Mouse (Mus musculus): ENCODE results near the gene Dct. TPM values are rescaled to one million over a fixed set of nuclear protein-coding genes. Genes with fewer than 3 reads are reported as not detected.

Dct gene
- polyA plus RNA-seq, 1 experiment from 2014 or later: 1.4 TPM

DNA sequence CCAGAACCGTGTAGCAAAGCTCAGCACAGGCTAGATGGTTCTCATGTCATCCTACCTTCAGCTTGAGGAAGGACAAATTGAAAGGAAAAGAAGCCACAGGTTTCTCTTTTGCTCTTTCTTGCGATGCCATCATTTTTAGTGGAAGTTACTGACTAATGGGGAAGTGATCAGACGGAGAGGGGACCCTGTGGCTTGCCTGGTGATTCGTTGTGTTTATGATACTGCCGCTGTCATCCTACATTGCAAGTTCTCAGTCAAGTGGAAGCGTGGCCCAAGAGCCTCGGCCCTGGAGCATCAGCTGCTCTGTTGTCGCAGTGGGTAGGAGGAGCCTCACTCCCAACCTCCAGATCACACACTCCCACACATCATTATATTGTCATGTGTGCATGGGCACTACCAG lies 61.8 kb downstream of the Dct start:
- no peak overlapping the region for H3K4me3 ChIP-seq (ENCODE audit: low read depth, low read length)
- no peaks in the 10 kb centered on the region for H3K9me3 ChIP-seq (ENCODE audit: control insufficient read depth, low read length)
- no peaks in the 10 kb centered on the region for H3K4me1 ChIP-seq (replicated peaks; ENCODE audit: control insufficient read depth, insufficient read depth, low read length)
- H3K4me2 ChIP-seq (ENCODE audit: low read length): no peak overlapping the region
- no peak for ATAC-seq (replicated peaks; ENCODE audit: low FRiP score, low TSS enrichment, low read depth)
- H3K9ac ChIP-seq (ENCODE audit: low read length): no peak overlapping the region
- H3K27me3 ChIP-seq (replicated peaks; ENCODE audit: control insufficient read depth, insufficient read depth, low read length): no peaks in the 10 kb centered on the region
- no peaks in the 10 kb centered on the region for H3K36me3 ChIP-seq (ENCODE audit: control insufficient read depth, insufficient read depth, low read length)
- no peak overlapping the region for H3K27ac ChIP-seq (ENCODE audit: low read depth)
- 73% methylated on average over 8 of the region's 8 CpGs for WGBS
- no peak for DNase-seq (ENCODE audit: low spot score)

DNA sequence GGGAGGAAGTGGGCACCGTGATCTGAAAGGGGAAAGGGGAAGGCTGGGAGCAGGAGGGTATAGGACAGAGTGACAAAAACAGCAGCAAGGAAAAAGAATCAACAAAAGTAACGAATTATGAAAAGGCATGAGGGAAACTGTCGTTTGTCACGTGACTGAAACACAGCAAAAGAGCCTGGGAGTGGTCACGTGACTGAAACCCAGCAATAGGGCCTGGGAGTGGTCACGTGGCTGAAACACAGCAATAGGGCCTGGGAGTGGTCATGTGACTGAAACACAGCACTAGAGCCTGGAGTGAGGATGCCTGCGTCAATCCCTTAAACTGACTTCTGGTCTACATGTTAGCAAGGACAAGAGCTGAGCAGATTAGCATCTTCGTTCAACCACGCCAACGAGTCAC lies 63.6 kb downstream of the Dct start:
- Histone ChIP-seq H3K9me3 (ENCODE audit: control insufficient read depth, low read length) (no peaks in the 10 kb centered on the region), H3K4me3 (ENCODE audit: low read depth, low read length) (no peak overlapping the region), H3K27me3 (replicated peaks; ENCODE audit: control insufficient read depth, insufficient read depth, low read length) (no peaks in the 10 kb centered on the region), H3K4me1 (replicated peaks; ENCODE audit: control insufficient read depth, insufficient read depth, low read length) (no peaks in the 10 kb centered on the region), H3K36me3 (ENCODE audit: control insufficient read depth, insufficient read depth, low read length) (no peaks in the 10 kb centered on the region), H3K4me2 (ENCODE audit: low read length) (no peak overlapping the region), H3K9ac (ENCODE audit: low read length) (no peak overlapping the region), H3K27ac (ENCODE audit: low read depth) (no peak overlapping the region)
- DNase-seq (ENCODE audit: low spot score) (no peak), ATAC-seq (replicated peaks; ENCODE audit: low FRiP score, low TSS enrichment, low read depth) (no peak)
- WGBS: 87% methylated on average over 10 of the region's 10 CpGs

DNA sequence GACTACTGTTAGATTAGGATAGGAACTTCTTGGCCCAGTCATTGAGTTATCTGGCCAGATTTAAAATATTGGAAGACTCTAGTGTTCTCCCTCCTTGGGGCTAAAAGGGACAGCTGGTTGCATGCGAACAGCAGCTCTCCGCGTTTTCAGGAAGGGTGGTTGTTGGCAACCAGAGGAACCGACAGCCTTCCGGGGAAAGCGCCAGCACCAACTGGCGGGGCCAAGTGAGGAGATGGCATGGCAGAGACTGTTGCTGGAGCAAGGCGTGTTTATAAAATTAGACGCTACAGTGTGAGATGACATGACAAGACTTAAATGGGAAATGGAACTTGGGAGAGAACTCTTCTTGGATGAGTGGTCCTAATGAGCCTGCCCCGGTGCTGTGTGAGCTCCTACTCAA lies 70.5 kb downstream of the Dct start:
- DNase-seq (ENCODE audit: low spot score) (no peak), ATAC-seq (replicated peaks; ENCODE audit: low FRiP score, low TSS enrichment, low read depth) (no peak)
- Histone ChIP-seq H3K9ac (ENCODE audit: low read length) (no peak overlapping the region), H3K27ac (ENCODE audit: low read depth) (no peak overlapping the region), H3K9me3 (ENCODE audit: control insufficient read depth, low read length) (no peaks in the 10 kb centered on the region), H3K36me3 (ENCODE audit: control insufficient read depth, insufficient read depth, low read length) (no peaks in the 10 kb centered on the region), H3K27me3 (replicated peaks; ENCODE audit: control insufficient read depth, insufficient read depth, low read length) (no peaks in the 10 kb centered on the region), H3K4me1 (replicated peaks; ENCODE audit: control insufficient read depth, insufficient read depth, low read length) (no peaks in the 10 kb centered on the region), H3K4me3 (ENCODE audit: low read depth, low read length) (no peak overlapping the region), H3K4me2 (ENCODE audit: low read length) (no peak overlapping the region)
- 95% methylated on average over 10 of the region's 10 CpGs for WGBS

DNA sequence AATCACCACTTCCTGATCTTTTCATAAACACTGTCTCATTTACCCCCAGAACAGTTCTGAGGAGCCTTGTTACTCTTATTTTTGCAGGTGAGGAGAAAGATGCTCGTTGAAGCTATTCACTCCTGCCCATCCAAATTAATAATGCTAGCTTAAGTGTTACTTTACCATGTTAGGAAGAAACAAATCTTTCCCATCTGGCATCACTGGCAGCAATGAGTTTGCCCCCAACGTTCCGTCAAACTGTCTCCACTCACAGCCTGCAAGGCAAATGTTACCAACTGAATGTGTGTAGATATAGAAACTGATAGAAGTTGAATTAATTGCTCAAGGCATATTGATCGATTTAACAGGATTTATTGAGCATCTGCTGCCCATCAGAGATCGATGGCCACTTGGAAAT lies 79.5 kb downstream of the Dct start:
- Histone ChIP-seq H3K4me2 (ENCODE audit: low read length) (no peak overlapping the region), H3K27ac (ENCODE audit: low read depth) (no peak overlapping the region), H3K36me3 (ENCODE audit: control insufficient read depth, insufficient read depth, low read length) (peaks cover 10% of the 10 kb centered on the region), H3K9ac (ENCODE audit: low read length) (no peak overlapping the region), H3K27me3 (replicated peaks; ENCODE audit: control insufficient read depth, insufficient read depth, low read length) (no peaks in the 10 kb centered on the region), H3K4me1 (replicated peaks; ENCODE audit: control insufficient read depth, insufficient read depth, low read length) (no peaks in the 10 kb centered on the region), H3K4me3 (ENCODE audit: low read depth, low read length) (no peak overlapping the region), H3K9me3 (ENCODE audit: control insufficient read depth, low read length) (no peaks in the 10 kb centered on the region)
- ATAC-seq (replicated peaks; ENCODE audit: low FRiP score, low TSS enrichment, low read depth) (no peak), DNase-seq (ENCODE audit: low spot score) (no peak)
- WGBS: 89% methylated on average over 5 of the region's 5 CpGs

Other genes with a start within 250 kb of the Dct start
- gene Tgds, start 80.5 kb upstream of the Dct start, polyA plus RNA-seq (2014; fragmentation: Nextera tagmentation; extraction: Ambion mirVana): 32.9 and 34.3 TPM in 2 replicates
- 52.2 and 54.4 TPM in 2 replicates for gene Gpr180, start 84.9 kb upstream of the Dct start, polyA plus RNA-seq (2014; fragmentation: Nextera tagmentation; extraction: Ambion mirVana)
- not detected in 2 replicates for gene Sox21, start 184.8 kb upstream of the Dct start, polyA plus RNA-seq (2014; fragmentation: Nextera tagmentation; extraction: Ambion mirVana)
- gene Gm9376, start 214.7 kb upstream of the Dct start, polyA plus RNA-seq (2014; fragmentation: Nextera tagmentation; extraction: Ambion mirVana): not detected in 2 replicates